9 mouse cellular contexts compared by ENCODE assay signal in the genomic region with DNA sequence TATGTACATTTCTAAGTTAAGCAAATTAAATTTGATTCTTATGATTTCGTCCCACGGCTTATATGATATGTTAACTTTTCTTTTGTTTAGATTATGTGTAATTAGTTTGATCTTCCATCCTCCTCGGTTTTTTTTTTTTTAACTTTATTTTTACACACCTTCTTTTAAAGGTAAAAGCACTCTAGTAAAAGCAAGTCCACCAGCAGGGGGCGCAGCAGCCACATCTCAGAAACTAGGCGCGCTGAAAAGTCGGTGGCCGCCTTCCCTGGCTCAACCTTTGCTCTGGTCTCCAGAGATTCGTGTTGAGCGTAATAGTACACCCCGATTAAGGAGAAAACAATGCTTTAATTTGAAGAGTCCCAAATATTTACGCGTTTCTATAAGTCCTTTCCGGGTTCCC. TPM values are rescaled to one million over a fixed set of nuclear protein-coding genes. Genes with fewer than 3 reads are reported as not detected.
DNase-seq lines count a peak whose midpoint lies in the region; ATAC-seq and TF ChIP-seq lines count a peak whose summit lies in the region.
"Had no signal": no experiment of that assay in that cellular context is flagged by ENCODE, and none has a peak within 500 bp of the region (broad histone marks: within the 10 kb centered on the region; RNA-seq: fewer than 3 reads in every experiment).

No protein-coding gene starts in this region.

- no peak overlapping the region for H3K4me3 ChIP-seq in kidney, adult 2 months (ENCODE audit: insufficient read depth, low read depth, low read length)
- no peak overlapping the region for H3K4me3 ChIP-seq in kidney, embryonic 14.5 days (ENCODE audit: low read length)
- no peak overlapping the region for H3K4me3 ChIP-seq in bone marrow, adult 2 months (replicated peaks; ENCODE audit: control insufficient read depth, low read depth, low read length)
- peak overlapping the region; percentile 60 for H3K4me3 ChIP-seq in forebrain, embryonic 13.5 days
- H3K4me3 ChIP-seq in hindbrain, embryonic 16.5 days (ENCODE audit: low read length) = no peak overlapping the region
- H3K4me3 ChIP-seq in liver, adult 2 months (ENCODE audit: insufficient read depth, low read depth, low read length) = no peak overlapping the region
- peak overlapping the region; percentile 55 for H3K4me3 ChIP-seq in neural tube, embryonic 13.5 days

- H3K9ac ChIP-seq in kidney, embryonic 14.5 days (ENCODE audit: low read depth, low read length) = no peak overlapping the region
- H3K9ac ChIP-seq in forebrain, embryonic 13.5 days = peak overlapping the region; percentile 77
- no peak overlapping the region for H3K9ac ChIP-seq in hindbrain, embryonic 16.5 days (ENCODE audit: low read depth, low read length)
- H3K9ac ChIP-seq in liver, adult 2 months (ENCODE audit: low read depth, low read length) = no peak overlapping the region
- H3K9ac ChIP-seq in neural tube, embryonic 13.5 days = no peak overlapping the region

- no peak overlapping the region for H3K4me2 ChIP-seq in kidney, embryonic 14.5 days (replicated peaks; ENCODE audit: low read depth, low read length)
- peak overlapping the region; percentile 74 for H3K4me2 ChIP-seq in forebrain, embryonic 13.5 days
- H3K4me2 ChIP-seq in hindbrain, embryonic 16.5 days (ENCODE audit: low read length) = peak overlapping the region; percentile 61
- peak overlapping the region; percentile 69 for H3K4me2 ChIP-seq in neural tube, embryonic 13.5 days

- no peak overlapping the region for H3K27ac ChIP-seq in kidney, adult 2 months (ENCODE audit: insufficient read depth, low read depth, low read length)
- no peak overlapping the region for H3K27ac ChIP-seq in kidney, embryonic 14.5 days (ENCODE audit: low read depth, low read length)
- no peak overlapping the region for H3K27ac ChIP-seq in bone marrow, adult 2 months (ENCODE audit: control insufficient read depth, insufficient read depth, low read depth, low read length, poor library complexity)
- H3K27ac ChIP-seq in forebrain, embryonic 13.5 days = peak overlapping the region; percentile 100
- H3K27ac ChIP-seq in hindbrain, embryonic 16.5 days (ENCODE audit: low read depth, low read length) = no peak overlapping the region
- no peak overlapping the region for H3K27ac ChIP-seq in liver, adult 2 months (replicated peaks; ENCODE audit: insufficient read depth, low read depth, low read length)
- H3K27ac ChIP-seq in neural tube, embryonic 13.5 days (replicated peaks) = peak overlapping the region; percentile 88

- no peaks in the 10 kb centered on the region for H3K4me1 ChIP-seq in kidney, adult 2 months (ENCODE audit: control insufficient read depth, insufficient read depth, low read length)
- H3K4me1 ChIP-seq in kidney, embryonic 14.5 days (ENCODE audit: control insufficient read depth, insufficient read depth, low read length) = peaks cover 13% of the 10 kb centered on the region; the same call in 1 of the 2 replicates
- H3K4me1 ChIP-seq in bone marrow, adult 2 months (ENCODE audit: control insufficient read depth, insufficient read depth, low read length) = no peaks in the 10 kb centered on the region
- H3K4me1 ChIP-seq in forebrain, embryonic 13.5 days = peaks cover 65% of the 10 kb centered on the region
- H3K4me1 ChIP-seq in hindbrain, embryonic 16.5 days (ENCODE audit: control insufficient read depth, insufficient read depth, low read depth, low read length) = peaks cover 10% of the 10 kb centered on the region
- 0 out of 2 replicates have a peak, but pooled peaks cover 1% of the 10 kb centered on the region for H3K4me1 ChIP-seq in liver, adult 2 months (ENCODE audit: control insufficient read depth, insufficient read depth, low read length)
- H3K4me1 ChIP-seq in neural tube, embryonic 13.5 days (replicated peaks) = peaks cover 55% of the 10 kb centered on the region

- TF ChIP-seq CTCF in kidney, adult 2 months (conservative IDR thresholded peaks at IDR 0.05; ENCODE audit: insufficient read depth, insufficient read length, low read depth, low read length) = peak; percentile 64
- TF ChIP-seq CTCF in bone marrow, adult 2 months (IDR thresholded peaks at IDR 0.05; ENCODE audit: control insufficient read depth, insufficient read depth, low read length) = peak; percentile 35; the same call in 1 of the 2 replicates
- peak; percentile 78 for TF ChIP-seq CTCF in liver, adult 2 months (IDR thresholded peaks at IDR 0.05; ENCODE audit: low read depth, low read length)

- no peaks in the 10 kb centered on the region for H3K36me3 ChIP-seq in kidney, adult 2 months (ENCODE audit: control insufficient read depth, insufficient read depth, low read length)
- no peaks in the 10 kb centered on the region for H3K36me3 ChIP-seq in kidney, embryonic 14.5 days (ENCODE audit: control insufficient read depth, insufficient read depth, low read length)
- H3K36me3 ChIP-seq in forebrain, embryonic 13.5 days (ENCODE audit: poor library complexity, severe bottlenecking) = peaks cover 5% of the 10 kb centered on the region; the same call in 1 of the 2 replicates
- H3K36me3 ChIP-seq in hindbrain, embryonic 16.5 days (ENCODE audit: control insufficient read depth, insufficient read depth, low read length) = no peaks in the 10 kb centered on the region
- no peaks in the 10 kb centered on the region for H3K36me3 ChIP-seq in liver, adult 2 months (ENCODE audit: control insufficient read depth, insufficient read depth, low read length)
- no peaks in the 10 kb centered on the region for H3K36me3 ChIP-seq in neural tube, embryonic 13.5 days

- no peaks in the 10 kb centered on the region for H3K9me3 ChIP-seq in kidney, embryonic 14.5 days (ENCODE audit: control insufficient read depth, low read length)
- H3K9me3 ChIP-seq in forebrain, embryonic 13.5 days (replicated peaks) = no peaks in the 10 kb centered on the region
- H3K9me3 ChIP-seq in hindbrain, embryonic 16.5 days (ENCODE audit: control insufficient read depth, low read length) = no peaks in the 10 kb centered on the region
- H3K9me3 ChIP-seq in neural tube, embryonic 13.5 days = no peaks in the 10 kb centered on the region

- peaks cover 15% of the 10 kb centered on the region for H3K27me3 ChIP-seq in kidney, adult 2 months (replicated peaks; ENCODE audit: control insufficient read depth, insufficient read depth, low read length)
- peaks cover 86% of the 10 kb centered on the region for H3K27me3 ChIP-seq in kidney, embryonic 14.5 days (ENCODE audit: control insufficient read depth, insufficient read depth, low read length)
- no peaks in the 10 kb centered on the region for H3K27me3 ChIP-seq in forebrain, embryonic 13.5 days
- peaks cover 24% of the 10 kb centered on the region for H3K27me3 ChIP-seq in hindbrain, embryonic 16.5 days (replicated peaks; ENCODE audit: control insufficient read depth, insufficient read depth, low read length)
- H3K27me3 ChIP-seq in liver, adult 2 months (ENCODE audit: control insufficient read depth, insufficient read depth, low read length) = peaks cover 31% of the 10 kb centered on the region
- peaks cover 80% of the 10 kb centered on the region for H3K27me3 ChIP-seq in neural tube, embryonic 13.5 days

- TF ChIP-seq POLR2A in kidney, adult 2 months (IDR thresholded peaks at IDR 0.05; ENCODE audit: low read depth, low read length) = no peak
- no peak for TF ChIP-seq POLR2A in bone marrow, adult 2 months (IDR thresholded peaks at IDR 0.05; ENCODE audit: borderline replicate concordance, control insufficient read depth, low read depth, low read length)
- no peak for TF ChIP-seq POLR2A in liver, adult 2 months (IDR thresholded peaks at IDR 0.05; ENCODE audit: extremely low read depth, insufficient read depth, low read length)

- no peaks in the 10 kb centered on the region for H3K79me2 ChIP-seq in liver, adult 2 months (ENCODE audit: control insufficient read depth, insufficient read depth, low read length)

- no peak for ATAC-seq in kidney, embryonic 14.5 days (ENCODE audit: low FRiP score, low TSS enrichment)
- no peak for ATAC-seq in forebrain, embryonic 13.5 days
- no peak for ATAC-seq in hindbrain, embryonic 16.5 days
- ATAC-seq in neural tube, embryonic 13.5 days (ENCODE audit: low read depth) = no peak

- whole genome bisulfite sequencing in kidney, adult 2 months = 2% methylated on average over 14 of the region's 14 CpGs
- under 1% methylated on average over 14 of the region's 14 CpGs for WGBS in kidney, embryonic 14.5 days
- WGBS in bone marrow, adult 2 months = 3% methylated on average over 14 of the region's 14 CpGs
- WGBS in forebrain, embryonic 13.5 days = 0% methylated on average over 14 of the region's 14 CpGs
- 1% methylated on average over 14 of the region's 14 CpGs for WGBS in hindbrain, embryonic 16.5 days
- WGBS in liver, adult 2 months = 2% methylated on average over 14 of the region's 14 CpGs
- WGBS in neural tube, embryonic 13.5 days = under 1% methylated on average over 14 of the region's 14 CpGs

- peak; percentile 76 for DNase-seq in kidney, adult 2 months
- DNase-seq in liver, adult 2 months (ENCODE audit: extremely low read depth, low read depth, low spot score) = peak; percentile 39
- peak; percentile 89 for DNase-seq in urinary bladder, postnatal 25 days (ENCODE audit: low spot score)

RNA-seq across cellular contexts. Expression of a gene that starts 2.5 kb away (rescaled TPM):
- 0.03 TPM in 1 of 2 replicates, not detected in the other for polyA plus RNA-seq in kidney, adult 2 months (2012; rRNA removed)
- polyA plus RNA-seq in kidney, embryonic 14.5 days (2014; fragmentation: Nextera tagmentation; extraction: Ambion mirVana) = not detected in 2 replicates
- polyA plus RNA-seq in bone marrow, adult 2 months (2011; ENCODE audit: insufficient read depth, insufficient read length, low replicate concordance, missing spikeins) = 11.5 TPM in 1 of 2 replicates, not detected in the other
- 41.3 and 48.4 TPM in 2 replicates for polyA plus RNA-seq in forebrain, embryonic 13.5 days (2015; fragmentation: Nextera tagmentation; extraction: Ambion mirVana)
- 8.2 and 8.6 TPM in 2 replicates for polyA plus RNA-seq in hindbrain, embryonic 16.5 days (2015; fragmentation: Nextera tagmentation; extraction: Ambion mirVana)
- total RNA-seq in liver, adult 2 months (2014; rRNA removed) = not detected in 2 replicates
- polyA plus RNA-seq in liver, adult 2 months (2012; rRNA removed) = not detected in 2 replicates
- polyA plus RNA-seq in neural tube, embryonic 13.5 days (2015; fragmentation: Nextera tagmentation; extraction: Ambion mirVana) = 20.9 TPM in 2 replicates
- polyA plus RNA-seq: liver, embryonic 16.5 days had no signal

Comparison
In these comparisons a context has a peak if more than half of its experiments do, and no peak if none do; other contexts are left out.
1. DNase-seq: peak in every context shown above with its lines; median percentile 89 in urinary bladder, postnatal 25 days; 76 in kidney, adult 2 months; 39 in liver, adult 2 months.
2. H3K27ac ChIP-seq: peak in forebrain, embryonic 13.5 days (single experiment) and neural tube, embryonic 13.5 days (single experiment); none in kidney, adult 2 months (single experiment), kidney, embryonic 14.5 days (single experiment), bone marrow, adult 2 months (single experiment), hindbrain, embryonic 16.5 days (single experiment) and liver, adult 2 months (single experiment).
3. H3K4me3 ChIP-seq: peak in forebrain, embryonic 13.5 days (single experiment) and neural tube, embryonic 13.5 days (single experiment); none in kidney, adult 2 months (single experiment), kidney, embryonic 14.5 days (single experiment), bone marrow, adult 2 months (single experiment), hindbrain, embryonic 16.5 days (single experiment) and liver, adult 2 months (single experiment).
4. Peak in every context shown above with its lines, with median percentiles within 50 percentile points of each other: CTCF ChIP-seq.